Mouse (Mus musculus): Measurements from ENCODE around the gene Flvcr1. TPM values are rescaled to one million over a fixed set of nuclear protein-coding genes. Genes with fewer than 3 reads are reported as not detected.
"Not testable (repeated sequence)": the region's sequence is repeated elsewhere in the genome, so short reads cannot be mapped to it uniquely, and the experiment has no call there.

The Flvcr1 gene
- polyA plus RNA-seq, 1 experiment from 2014 or later: 2.9 TPM

- Histone ChIP-seq H3K4me1 (replicated peaks; ENCODE audit: control insufficient read depth, insufficient read depth) (no peaks in the 10 kb centered on the region), H3K27ac (replicated peaks) (no peak overlapping the region), H3K4me2 (replicated peaks; ENCODE audit: low read depth) (no peak overlapping the region), H3K36me3 (ENCODE audit: control insufficient read depth, insufficient read depth, low read length) (no peaks in the 10 kb centered on the region), H3K4me3 (ENCODE audit: low read depth, low read length) (no peak overlapping the region), H3K27me3 (ENCODE audit: control insufficient read depth, insufficient read depth, low read length) (no peaks in the 10 kb centered on the region), H3K9ac (ENCODE audit: low read length) (no peak overlapping the region), H3K9me3 (ENCODE audit: control insufficient read depth, low read length) (no peaks in the 10 kb centered on the region)
- TF ChIP-seq EP300 (optimal IDR thresholded peaks at IDR 0.05) (no peak), CTCF (IDR thresholded peaks at IDR 0.05; ENCODE audit: low read depth) (no peak)
- DNase-seq (ENCODE audit: low spot score) (no peak), ATAC-seq (ENCODE audit: low FRiP score, low TSS enrichment) (no peak)
- 89% methylated on average over 4 of the region's 4 CpGs for WGBS
Measured at GRCm38 (mm10) chr1:191037999-191038398, 12.0 kb upstream of the Flvcr1 start.

- Histone ChIP-seq H3K4me2 (replicated peaks; ENCODE audit: low read depth) (no peak within 1 kb of the TSS), H3K9ac (ENCODE audit: low read length) (no peak within 1 kb of the TSS), H3K27ac (replicated peaks) (no peak within 1 kb of the TSS), H3K4me3 (ENCODE audit: low read depth, low read length) (no peak within 1 kb of the TSS), H3K27me3 (ENCODE audit: control insufficient read depth, insufficient read depth, low read length) (no peaks in the 10 kb centered on the region), H3K36me3 (ENCODE audit: control insufficient read depth, insufficient read depth, low read length) (no peaks in the 10 kb centered on the region), H3K9me3 (ENCODE audit: control insufficient read depth, low read length) (no peaks in the 10 kb centered on the region), H3K4me1 (replicated peaks; ENCODE audit: control insufficient read depth, insufficient read depth) (no peaks in the 10 kb centered on the region)
- TF ChIP-seq EP300 (optimal IDR thresholded peaks at IDR 0.05): no peak
- TF ChIP-seq CTCF (IDR thresholded peaks at IDR 0.05; ENCODE audit: low read depth): no peak
- WGBS: 69% methylated on average over 6 of the region's 6 CpGs
- ATAC-seq (ENCODE audit: low FRiP score, low TSS enrichment) (no peak), DNase-seq (ENCODE audit: low spot score) (no peak)
Measured at GRCm38 (mm10) chr1:191036554-191037334, 10.8 kb upstream of the Flvcr1 start, which contains the start of gene Spata45. Gene Spata45 (plus strand): TSS chr1:191036639.

GRCm38 (mm10) chr1:191035649-191036048 lies 9.7 kb upstream of the Flvcr1 start:
- WGBS: 28% methylated on average over 4 of the region's 4 CpGs
- ATAC-seq (ENCODE audit: low FRiP score, low TSS enrichment) (no peak), DNase-seq (ENCODE audit: low spot score) (no peak)
- no peak overlapping the region for H3K4me2 ChIP-seq (replicated peaks; ENCODE audit: low read depth)
- no peak overlapping the region for H3K4me3 ChIP-seq (ENCODE audit: low read depth, low read length)
- no peaks in the 10 kb centered on the region for H3K27me3 ChIP-seq (ENCODE audit: control insufficient read depth, insufficient read depth, low read length)
- TF ChIP-seq CTCF (IDR thresholded peaks at IDR 0.05; ENCODE audit: low read depth) (no peak), EP300 (optimal IDR thresholded peaks at IDR 0.05) (no peak)
- no peak overlapping the region for H3K27ac ChIP-seq (replicated peaks)
- no peak overlapping the region for H3K9ac ChIP-seq (ENCODE audit: low read length)
- no peaks in the 10 kb centered on the region for H3K36me3 ChIP-seq (ENCODE audit: control insufficient read depth, insufficient read depth, low read length)
- H3K9me3 ChIP-seq (ENCODE audit: control insufficient read depth, low read length): no peaks in the 10 kb centered on the region
- H3K4me1 ChIP-seq (replicated peaks; ENCODE audit: control insufficient read depth, insufficient read depth): no peaks in the 10 kb centered on the region

- not testable (repeated sequence) for H3K4me1 ChIP-seq (replicated peaks; ENCODE audit: control insufficient read depth, insufficient read depth); H3K4me3 ChIP-seq (ENCODE audit: low read depth, low read length); H3K9me3 ChIP-seq (ENCODE audit: control insufficient read depth, low read length); ATAC-seq (ENCODE audit: low FRiP score, low TSS enrichment); H3K4me2 ChIP-seq (replicated peaks; ENCODE audit: low read depth); H3K27me3 ChIP-seq (ENCODE audit: control insufficient read depth, insufficient read depth, low read length); H3K27ac ChIP-seq (replicated peaks); H3K36me3 ChIP-seq (ENCODE audit: control insufficient read depth, insufficient read depth, low read length); H3K9ac ChIP-seq (ENCODE audit: low read length); DNase-seq (ENCODE audit: low spot score)
- 46% methylated on average over 6 of the region's 6 CpGs for WGBS
Measured at GRCm38 (mm10) chr1:191030922-191031425, 5.0 kb upstream of the Flvcr1 start.

GRCm38 (mm10) chr1:191030182-191030581 lies 4.2 kb upstream of the Flvcr1 start:
- H3K4me1 ChIP-seq (replicated peaks; ENCODE audit: control insufficient read depth, insufficient read depth): peaks cover 3% of the 10 kb centered on the region; the same call in 1 of the 2 replicates
- TF ChIP-seq EP300 (optimal IDR thresholded peaks at IDR 0.05) (no peak), CTCF (IDR thresholded peaks at IDR 0.05; ENCODE audit: low read depth) (no peak)
- no peaks in the 10 kb centered on the region for H3K9me3 ChIP-seq (ENCODE audit: control insufficient read depth, low read length)
- H3K4me3 ChIP-seq (ENCODE audit: low read depth, low read length): no peak overlapping the region
- no peak overlapping the region for H3K27ac ChIP-seq (replicated peaks)
- H3K4me2 ChIP-seq (replicated peaks; ENCODE audit: low read depth): no peak overlapping the region
- no peak for ATAC-seq (ENCODE audit: low FRiP score, low TSS enrichment)
- H3K9ac ChIP-seq (ENCODE audit: low read length): no peak overlapping the region
- no peaks in the 10 kb centered on the region for H3K36me3 ChIP-seq (ENCODE audit: control insufficient read depth, insufficient read depth, low read length)
- no peaks in the 10 kb centered on the region for H3K27me3 ChIP-seq (ENCODE audit: control insufficient read depth, insufficient read depth, low read length)
- DNase-seq (ENCODE audit: low spot score): no peak
- 63% methylated on average over 10 of the region's 10 CpGs for WGBS

All from stomach, postnatal 0 days (tissue).